Mouse (Mus musculus) heart, postnatal 0 days (tissue): ENCODE data around the gene Hpdl. TPM values are rescaled to one million over a fixed set of nuclear protein-coding genes. Genes with fewer than 3 reads are reported as not detected.
A peak's percentile ranks its signal among the peaks of the same experiment; 100 is the strongest.

Experiments
- ATAC-seq: fragments of 200-750 bp; cut with Nextera tagmentation; 2 replicates; pipeline ENCODE4 v1.8.0; 2017; ENCODE audit warnings: low read depth, moderate number of reproducible peaks, moderate library complexity; ENCODE audit not compliant: insufficient read depth
- DNase-seq: peaks from one replicate; pipeline ENCODE4 v3.0.0-alpha.2; 2016; ENCODE audit warnings: low spot score
- H3K27ac ChIP-seq: fragments of 300-500 bp; sonication (generic); 2 replicates; pipeline ENCODE4 v1.5.1; 2014; ENCODE audit warnings: low read depth, mild to moderate bottlenecking
- H3K27me3 ChIP-seq: fragments of 300-500 bp; sonication (generic); 2 replicates; pipeline ENCODE4 v1.6.1; 2014; ENCODE audit warnings: low read length, mixed read lengths; ENCODE audit not compliant: control insufficient read depth, insufficient read depth
- H3K36me3 ChIP-seq: fragments of 300-500 bp; sonication (generic); replicated peaks from 2 replicates; pipeline ENCODE4 v1.6.1; 2014; ENCODE audit warnings: low read length, mixed read lengths; ENCODE audit not compliant: control insufficient read depth, insufficient read depth
- H3K4me1 ChIP-seq: fragments of 300-500 bp; sonication (generic); 2 replicates; pipeline ENCODE4 v1.6.1; 2014; ENCODE audit warnings: antibody characterized with exemption; ENCODE audit not compliant: control insufficient read depth, insufficient read depth
- H3K4me2 ChIP-seq: fragments of 300-500 bp; sonication (generic); 2 replicates; pipeline ENCODE4 v1.6.1; 2014; ENCODE audit warnings: low read depth, mild to moderate bottlenecking, low read length, moderate library complexity
- H3K4me3 ChIP-seq: fragments of 300-500 bp; sonication (generic); 2 replicates; pipeline ENCODE4 v1.5.1; 2014; ENCODE audit warnings: low read depth, low read length
- H3K9ac ChIP-seq: fragments of 300-500 bp; sonication (generic); replicated peaks from 2 replicates; pipeline ENCODE4 v1.6.1; 2014; ENCODE audit warnings: low read depth, low read length, mixed read lengths
- H3K9me3 ChIP-seq: fragments of 300-500 bp; sonication (generic); replicated peaks from 2 replicates; pipeline ENCODE4 v1.6.1; 2016; ENCODE audit warnings: low read length; ENCODE audit not compliant: control insufficient read depth
- CTCF ChIP-seq: IDR thresholded peaks from 2 replicates; pipeline ENCODE4 v1.5.1; 2016; ENCODE audit warnings: antibody characterized with exemption, control low read depth, low read depth
- EP300 ChIP-seq: IDR thresholded peaks from 2 replicates; pipeline ENCODE4 v1.6.1; 2016; ENCODE audit warnings: antibody characterized with exemption, low read depth
- WGBS: fragments of 180-500 bp; shearing (Covaris S2); extraction: QIAGEN DNeasy Blood & Tissue Kit; methylation state at CpG from one replicate; pipeline ENCODE4 v1.1.7; 2014; 5-methylcytosine and 5-hydroxymethylcytosine counted together
- polyA plus RNA-seq: library from polyadenylated mRNA; unstranded; fragments of >200 nt; fragmentation: Nextera tagmentation; extraction: Ambion mirVana; gene quantifications from 2 replicates; pipeline ENCODE4 v1.2.1, GENCODE M21; 2015
- total RNA-seq: library from RNA; depleted of rRNA; stranded (reverse); fragments of >200 nt; gene quantifications from 2 replicates; pipeline ENCODE4 v1.2.3, GENCODE M21; 2014; ENCODE audit warnings: low replicate concordance

Gene Hpdl
- total and polyA plus RNA-seq, 2 experiments from 2014 or later, result 2.9 to 3.4 TPM

DNA sequence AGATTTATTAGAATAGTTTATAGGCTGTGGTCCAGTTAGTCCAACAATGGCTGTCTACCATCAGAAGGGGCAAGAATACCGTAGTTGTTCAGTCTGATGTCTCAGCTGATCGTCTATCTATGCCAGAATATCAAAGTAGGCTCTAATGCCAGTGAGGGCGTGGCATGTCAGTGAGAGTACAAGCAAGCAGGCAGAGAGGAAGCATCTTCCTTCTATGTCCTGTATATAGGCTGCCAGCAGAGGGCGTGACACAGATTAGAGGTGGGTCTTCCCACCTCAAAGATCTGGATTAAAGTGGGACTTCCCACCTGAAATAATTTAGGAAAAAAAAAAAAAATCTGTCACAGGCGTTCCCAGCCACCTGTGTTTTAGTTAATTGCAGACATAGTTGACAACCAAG, 21.6 kb downstream of the Hpdl start:
- H3K4me2 ChIP-seq, result no peak overlapping the region
- peaks cover 7% of the 10 kb centered on the region; the same call in 1 of the 2 replicates for H3K4me1 ChIP-seq
- H3K9me3 ChIP-seq, result no peaks in the 10 kb centered on the region
- peaks cover 26% of the 10 kb centered on the region for H3K36me3 ChIP-seq
- H3K9ac ChIP-seq, result no peak overlapping the region
- ATAC-seq (no peak), DNase-seq (no peak)
- no peak overlapping the region for H3K4me3 ChIP-seq
- TF ChIP-seq CTCF (peak; percentile 41), EP300 (no peak)
- H3K27me3 ChIP-seq, result no peaks in the 10 kb centered on the region
- WGBS, result 29% methylated on average over 5 of the region's 5 CpGs
- H3K27ac ChIP-seq, result no peak overlapping the region

GRCm38 (mm10) chr4:116796442-116797110, 24.9 kb downstream of the Hpdl start:
- Histone ChIP-seq H3K4me2 (peak overlapping the region; percentile 25; the same call in 1 of the 2 replicates), H3K27ac (peak overlapping the region; percentile 88)
- 31% methylated on average over 1 of the region's 1 CpGs for WGBS

DNA sequence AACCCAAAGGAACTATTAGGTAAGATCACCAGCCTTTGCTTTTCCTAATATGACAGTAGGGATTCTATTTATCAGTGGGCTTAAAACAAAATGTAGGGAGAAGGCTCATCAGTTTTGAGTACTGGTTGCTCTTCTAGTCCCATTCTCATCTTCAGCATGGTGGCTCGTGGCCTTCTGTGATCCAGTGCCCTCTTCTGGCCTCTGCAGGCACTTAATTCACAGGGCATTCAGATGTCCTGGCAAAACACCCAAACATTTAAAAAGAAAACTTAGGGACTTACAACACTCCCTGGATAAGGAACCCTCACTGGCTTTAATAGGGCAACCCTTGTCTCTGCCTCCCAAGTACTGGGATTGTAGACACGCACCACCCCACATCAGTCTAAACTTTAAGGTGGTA, 27.2 kb downstream of the Hpdl start:
- H3K27me3 ChIP-seq, result no peaks in the 10 kb centered on the region
- WGBS, result 68% methylated on average over 2 of the region's 2 CpGs
- H3K9ac ChIP-seq, result no peak overlapping the region
- H3K27ac ChIP-seq, result no peak overlapping the region
- no peaks in the 10 kb centered on the region for H3K9me3 ChIP-seq
- TF ChIP-seq CTCF (peak; percentile 29; the same call in 1 of the 2 replicates), EP300 (no peak)
- peaks cover 7% of the 10 kb centered on the region; the same call in 1 of the 2 replicates for H3K4me1 ChIP-seq
- ATAC-seq (no peak), DNase-seq (no peak)
- H3K36me3 ChIP-seq, result no peaks in the 10 kb centered on the region
- H3K4me3 ChIP-seq, result no peak overlapping the region
- H3K4me2 ChIP-seq, result no peak overlapping the region

More at GRCm38 (mm10) chr4:116796442-116797110, 24.9 kb downstream of the Hpdl start:
- Histone ChIP-seq H3K4me1 (peaks cover 7% of the 10 kb centered on the region; the same call in 1 of the 2 replicates), H3K9me3 (no peaks in the 10 kb centered on the region), H3K4me3 (no peak overlapping the region), H3K9ac (no peak overlapping the region), H3K27me3 (no peaks in the 10 kb centered on the region), H3K36me3 (no peaks in the 10 kb centered on the region)
- ATAC-seq, result peak; percentile 96
- peak; percentile 86 for DNase-seq
- TF ChIP-seq CTCF, result no peak
- TF ChIP-seq EP300, result peak; percentile 74; the same call in 1 of the 2 replicates

GRCm38 (mm10) chr4:116792453-116792852, 29.1 kb downstream of the Hpdl start:
- Histone ChIP-seq H3K4me3 (no peak overlapping the region), H3K4me2 (no peak overlapping the region), H3K27me3 (no peaks in the 10 kb centered on the region), H3K9ac (no peak overlapping the region), H3K27ac (no peak overlapping the region), H3K36me3 (no peaks in the 10 kb centered on the region), H3K4me1 (peaks cover 7% of the 10 kb centered on the region; the same call in 1 of the 2 replicates), H3K9me3 (no peaks in the 10 kb centered on the region)
- no peak for ATAC-seq
- WGBS, result 85% methylated on average over 8 of the region's 8 CpGs
- no peak for TF ChIP-seq CTCF
- TF ChIP-seq EP300, result no peak
- no peak for DNase-seq

DNA sequence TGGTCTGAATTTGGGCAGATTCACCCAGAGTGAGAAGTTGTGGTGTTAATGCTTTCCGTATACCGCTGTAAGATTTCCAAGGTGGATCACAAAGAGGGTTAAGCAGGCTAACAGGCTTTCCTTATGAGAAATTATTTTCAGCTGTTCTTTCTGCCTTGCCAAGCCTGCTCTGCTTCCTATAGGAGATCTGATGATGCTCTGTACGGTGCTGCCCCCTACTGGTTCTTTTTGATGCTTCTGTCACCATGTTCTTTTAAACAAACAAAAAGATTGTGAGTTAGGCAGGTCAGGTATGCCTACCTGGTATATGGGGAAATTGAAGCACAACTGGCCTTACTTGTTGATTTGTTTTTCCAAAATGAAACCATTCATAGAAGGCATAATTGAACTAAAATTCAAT, 32.6 kb downstream of the Hpdl start:
- Histone ChIP-seq H3K27me3 (no peaks in the 10 kb centered on the region), H3K4me3 (no peak overlapping the region), H3K9ac (no peak overlapping the region), H3K9me3 (no peaks in the 10 kb centered on the region), H3K27ac (no peak overlapping the region), H3K4me2 (no peak overlapping the region), H3K4me1 (no peaks in the 10 kb centered on the region), H3K36me3 (no peaks in the 10 kb centered on the region)
- peak; percentile 86 for TF ChIP-seq CTCF
- TF ChIP-seq EP300, result no peak
- DNase-seq (peak; percentile 84), ATAC-seq (peak; percentile 63; the same call in 1 of the 2 replicates)
- WGBS, result 4% methylated on average over 3 of the region's 3 CpGs
